Mouse (Mus musculus) kidney, postnatal 4 days (tissue): Measurements from ENCODE around the gene Polr2e.

ENCODE experiments used
- DNase-seq, 2 experiments: peaks; one replicate each; pipeline ENCODE4 v3.0.0; 2021; ENCODE audit warnings: mixed read lengths in 2 of 2

Gene Polr2e

DNA sequence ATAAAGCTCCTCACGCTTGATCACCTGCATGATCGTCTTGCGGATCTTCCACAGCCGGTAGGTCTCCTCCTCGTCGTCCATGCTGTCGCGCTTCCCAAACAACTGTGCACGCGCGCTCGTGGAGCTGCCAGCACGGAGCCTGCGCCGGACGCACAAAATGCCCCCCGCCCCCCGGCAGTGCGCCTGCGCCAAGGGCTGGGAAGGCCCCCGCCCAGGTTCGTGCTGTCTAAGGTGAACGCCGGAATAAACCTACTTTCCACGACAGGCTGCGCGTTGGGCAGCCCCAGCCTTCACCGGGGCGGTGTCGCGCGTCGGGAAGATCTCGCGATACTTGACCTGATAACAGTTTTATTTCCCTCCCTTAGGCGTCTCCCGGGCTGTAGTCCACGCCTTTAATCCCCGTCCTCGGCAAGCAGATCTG is at the start of gene Polr2e:
TSS of gene Polr2e (minus strand) at position 237 of the 421 bp plus-strand sequence.
- DNase-seq: peak; percentile 95 to 98

DNA sequence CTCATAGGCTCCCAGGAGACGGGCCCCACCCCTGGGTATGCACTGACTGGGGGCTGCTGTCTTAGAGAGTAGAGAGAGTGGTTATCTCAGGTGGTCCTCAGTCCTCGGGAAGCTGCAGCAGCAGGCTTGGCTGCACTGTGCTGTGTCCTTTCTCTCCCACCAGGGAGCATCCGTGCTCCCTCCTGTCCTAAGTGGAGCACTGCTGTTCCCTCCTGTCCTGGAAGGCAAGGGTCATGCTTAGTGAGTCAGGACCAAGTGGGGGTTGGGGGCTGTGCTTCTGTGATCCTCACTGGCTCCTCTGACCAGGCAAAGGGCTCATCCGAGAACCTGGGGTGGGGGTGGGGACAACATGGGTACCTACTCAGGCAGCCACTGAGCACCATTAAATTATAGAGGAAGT is 49.6 kb upstream of the Polr2e start:
- DNase-seq: peak; percentile 25 to 60

DNA sequence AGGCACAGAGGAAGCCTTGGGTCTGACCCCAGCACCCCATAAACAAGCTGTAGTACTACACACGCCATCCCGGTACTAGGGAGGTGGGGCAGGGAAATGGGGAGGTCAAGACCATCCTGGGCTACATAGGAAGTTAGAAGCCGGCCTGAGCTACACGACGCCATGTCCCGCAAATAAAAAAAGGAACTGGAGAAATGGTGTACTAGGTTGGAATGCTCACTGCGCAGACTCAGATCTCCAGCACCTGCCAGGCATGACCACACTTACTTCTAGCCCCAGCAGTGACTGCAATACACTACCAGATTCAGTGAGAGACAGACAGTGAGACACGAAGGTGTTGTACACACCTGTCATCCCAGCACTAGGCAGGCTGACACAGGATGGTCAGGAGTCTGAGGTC is 47.9 kb upstream of the Polr2e start:
- no peak for DNase-seq

DNA sequence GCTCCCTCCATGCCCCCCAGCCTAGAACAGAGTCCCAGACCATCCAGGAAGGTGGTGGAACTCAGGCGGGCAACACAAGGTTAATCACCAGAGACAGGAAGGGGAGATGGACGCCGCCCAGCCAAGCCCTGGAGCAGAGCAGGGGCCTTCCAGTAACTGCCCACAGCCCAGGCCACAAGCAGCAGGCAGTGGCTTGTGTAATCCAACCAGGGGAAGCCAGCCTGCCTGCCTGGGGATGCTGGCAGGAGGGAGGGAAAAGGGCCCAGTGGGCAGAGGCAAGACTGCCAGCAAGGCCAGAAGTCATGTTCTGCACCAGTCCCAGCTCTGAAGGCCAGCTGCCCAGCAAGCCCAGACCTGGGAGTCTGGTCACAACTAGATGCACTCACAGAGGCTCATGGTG is 47.3 kb upstream of the Polr2e start:
- peak; percentile 34 to 51 for DNase-seq

DNA sequence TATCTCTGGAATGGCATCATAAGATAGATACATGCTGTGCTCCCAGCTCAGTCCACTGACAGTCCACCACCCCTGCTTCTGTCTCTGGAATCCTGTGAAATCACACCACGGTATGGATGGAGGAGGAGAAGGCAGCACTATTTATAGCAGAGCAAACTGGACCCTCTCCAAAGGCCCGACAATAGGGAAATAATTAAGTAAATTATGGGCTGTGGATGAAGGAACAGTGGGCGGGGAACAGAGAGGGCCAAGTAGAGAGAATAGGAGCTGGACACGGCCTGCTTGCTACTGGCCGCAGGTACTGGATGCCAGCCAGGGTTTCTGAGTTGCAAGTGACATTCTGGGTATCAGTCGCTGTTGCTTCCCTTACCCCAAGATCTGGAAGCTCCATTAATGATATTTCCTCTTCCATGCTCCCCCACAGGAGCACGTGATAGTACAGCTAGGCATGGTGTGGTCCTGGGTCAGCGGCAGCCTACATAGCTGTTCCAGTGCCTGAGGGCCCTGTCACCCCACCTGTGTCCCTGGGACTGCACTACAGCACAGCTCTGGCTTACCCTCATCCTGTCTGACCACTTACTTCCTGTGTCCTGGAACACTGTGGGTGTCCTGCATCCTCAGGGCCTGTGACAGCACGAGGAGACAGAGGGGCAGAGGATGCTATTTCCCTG is 45.4 kb upstream of the Polr2e start:
- peak; percentile 68 to 76 for DNase-seq

DNA sequence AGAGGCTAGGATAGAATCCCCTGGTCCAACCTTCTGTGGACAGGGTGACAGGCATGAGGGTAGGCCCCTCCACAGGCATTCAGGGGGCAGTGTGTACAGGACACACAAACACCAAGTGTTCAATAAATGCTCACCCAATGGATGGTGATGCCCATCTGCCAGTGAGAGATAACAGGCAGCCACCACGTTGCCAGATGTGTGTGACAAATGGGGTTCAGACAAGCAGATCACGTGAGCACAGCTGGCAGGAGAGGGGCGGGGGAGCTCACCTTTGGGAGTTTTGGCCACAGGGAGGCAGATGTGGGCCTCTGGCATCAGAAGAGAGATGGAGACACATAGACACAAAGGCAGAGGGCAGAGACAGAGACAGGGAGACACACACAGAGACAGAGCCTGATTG is 41.5 kb upstream of the Polr2e start:
- no peak for DNase-seq

DNA sequence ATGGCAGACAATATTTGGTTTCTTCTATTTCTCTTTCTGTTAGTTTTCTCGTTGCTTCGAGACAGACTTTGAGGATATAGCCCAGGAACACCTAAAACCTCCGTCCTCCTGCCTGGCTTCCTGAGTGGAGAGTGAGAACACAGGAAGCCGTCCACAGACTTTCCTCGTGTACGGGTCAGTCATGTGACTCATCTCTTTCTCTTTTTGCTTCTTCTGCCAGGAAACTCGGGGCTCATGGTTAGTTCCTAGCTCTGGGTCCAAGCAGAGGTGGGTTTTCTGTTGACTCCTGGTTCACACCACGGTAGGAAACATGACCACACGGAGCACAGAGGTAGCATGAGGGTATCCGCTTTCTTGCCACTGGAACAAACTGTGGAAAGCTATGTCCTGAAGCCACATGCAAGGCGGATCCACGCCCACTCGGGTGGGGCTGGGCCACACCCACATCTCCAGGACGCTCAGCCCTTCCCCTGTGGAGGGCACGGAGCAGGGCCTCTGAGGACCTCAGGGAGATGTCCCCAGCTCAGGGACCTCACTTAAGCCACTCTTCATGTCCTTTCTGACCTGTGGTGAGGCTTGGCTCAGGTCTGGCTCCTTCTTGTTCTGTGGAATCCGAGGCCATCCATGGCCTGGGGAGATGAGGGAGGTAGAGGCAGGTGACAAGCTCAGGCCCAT is 40.9 kb upstream of the Polr2e start:
- no peak for DNase-seq

DNA sequence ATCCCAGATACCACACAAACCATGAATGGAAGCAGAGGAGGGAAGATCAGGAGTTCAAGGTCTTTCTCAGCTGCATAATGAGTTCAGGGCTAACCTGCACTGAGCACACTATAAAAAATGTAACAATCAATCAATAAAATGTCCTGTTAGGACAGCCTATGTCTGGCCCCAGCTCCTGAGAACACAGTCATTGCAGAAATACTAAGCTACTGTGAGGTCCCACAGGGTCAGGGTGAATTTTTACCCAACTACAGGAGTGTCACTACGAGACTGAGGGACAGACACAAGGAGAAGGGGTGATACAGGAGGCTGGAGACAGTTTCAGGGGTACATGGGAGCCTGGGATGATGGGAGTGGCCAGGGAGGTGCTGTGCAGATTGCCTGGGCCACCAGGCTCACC is 38.8 kb upstream of the Polr2e start:
- DNase-seq: no peak

DNA sequence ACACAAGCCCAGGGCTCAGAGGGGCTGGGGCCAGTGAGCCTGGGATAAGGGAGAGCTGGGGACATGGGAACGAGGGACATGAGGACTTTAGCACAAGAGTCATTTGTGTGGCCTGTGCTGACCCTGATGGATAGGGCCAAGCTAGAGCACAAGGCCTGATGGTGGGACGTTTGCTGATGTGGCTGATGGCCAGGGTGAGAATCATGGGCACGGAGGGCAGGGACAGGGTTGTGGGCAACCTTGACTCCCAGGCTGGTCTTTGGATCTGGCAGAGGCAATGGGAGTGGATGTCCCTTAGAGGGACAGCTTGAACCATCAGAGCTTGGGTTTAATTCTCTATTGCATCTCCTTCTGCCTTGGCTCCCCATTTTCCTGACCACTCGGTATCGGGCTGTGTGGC is 37.7 kb upstream of the Polr2e start:
- no peak for DNase-seq

DNA sequence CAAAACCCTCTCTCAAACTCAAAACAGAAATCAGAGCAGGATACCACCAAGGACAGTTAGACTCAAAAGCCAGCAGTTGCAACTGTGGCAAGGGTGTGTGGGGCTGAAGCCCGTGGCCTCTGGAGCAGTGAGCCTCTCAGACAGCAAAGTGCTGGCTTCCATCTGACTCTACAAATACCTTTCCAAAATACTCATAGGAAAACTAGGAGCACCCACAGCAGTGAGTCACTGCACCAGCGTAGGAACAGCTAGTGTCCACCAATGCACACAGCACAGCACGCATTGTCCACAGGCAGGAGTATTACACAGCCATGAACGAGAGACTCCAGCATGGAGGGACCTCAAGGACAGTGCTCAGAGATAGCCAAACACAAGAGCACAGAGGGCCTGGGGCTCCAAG is 36.8 kb upstream of the Polr2e start:
- no peak for DNase-seq

DNA sequence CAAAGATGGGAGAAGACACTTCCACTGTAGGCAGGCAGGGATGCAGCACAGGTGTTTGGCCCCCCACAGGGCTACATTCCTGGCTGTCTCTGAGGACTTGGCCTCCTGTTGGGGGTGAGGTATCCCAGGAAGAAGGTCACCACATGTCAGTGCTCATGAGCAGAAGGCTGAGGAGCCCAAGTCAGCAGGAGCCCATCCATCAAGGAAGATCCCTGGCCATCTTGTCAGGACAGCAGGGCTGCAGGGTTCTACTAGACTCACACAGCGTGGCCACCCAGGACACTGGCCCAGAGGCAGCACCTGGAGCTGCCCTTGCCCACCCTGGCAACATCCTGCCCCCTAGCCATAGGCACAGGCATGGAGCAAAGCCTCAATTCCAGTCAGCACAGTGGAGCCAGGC is 36.3 kb upstream of the Polr2e start:
- DNase-seq: no peak

DNA sequence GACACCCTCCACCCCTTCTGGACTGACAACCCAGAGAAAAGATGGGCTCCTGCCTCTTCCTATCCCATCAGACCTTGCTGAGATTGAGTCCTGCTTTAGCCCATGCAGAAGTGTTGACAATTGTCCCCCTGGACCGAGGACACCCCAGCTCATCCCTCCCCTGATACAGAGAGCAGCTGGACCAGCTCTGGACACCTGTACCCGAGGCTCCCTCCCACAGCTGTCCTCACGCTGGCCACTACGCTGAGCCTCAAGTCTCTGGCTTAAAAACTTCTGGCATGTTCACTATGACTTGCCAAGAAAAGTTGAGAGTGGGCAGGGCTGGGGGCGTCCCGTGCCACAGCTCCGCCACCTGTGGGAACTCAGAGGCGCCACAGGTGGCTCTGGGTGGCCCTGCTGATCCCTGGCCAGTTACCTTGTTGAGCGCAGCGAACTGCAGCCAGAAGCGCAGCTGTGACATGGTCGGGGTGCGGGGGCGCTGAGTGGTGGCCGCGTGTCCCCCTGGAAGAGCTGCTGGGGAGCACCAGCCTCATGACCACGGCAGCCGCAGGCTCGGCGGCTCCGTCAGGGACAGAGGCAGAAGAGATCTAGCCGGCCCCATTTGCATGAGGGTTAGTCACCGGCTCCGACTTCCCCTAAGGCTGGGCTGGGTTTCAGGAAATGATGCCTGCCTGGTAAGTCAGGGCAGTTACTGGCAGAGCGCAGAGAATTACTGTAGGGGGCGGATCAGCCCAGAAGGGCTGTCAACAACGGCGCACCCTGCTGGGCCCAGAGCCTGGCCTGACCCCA is 35.4 kb upstream of the Polr2e start:
- DNase-seq: peak; percentile 59 to 77

DNA sequence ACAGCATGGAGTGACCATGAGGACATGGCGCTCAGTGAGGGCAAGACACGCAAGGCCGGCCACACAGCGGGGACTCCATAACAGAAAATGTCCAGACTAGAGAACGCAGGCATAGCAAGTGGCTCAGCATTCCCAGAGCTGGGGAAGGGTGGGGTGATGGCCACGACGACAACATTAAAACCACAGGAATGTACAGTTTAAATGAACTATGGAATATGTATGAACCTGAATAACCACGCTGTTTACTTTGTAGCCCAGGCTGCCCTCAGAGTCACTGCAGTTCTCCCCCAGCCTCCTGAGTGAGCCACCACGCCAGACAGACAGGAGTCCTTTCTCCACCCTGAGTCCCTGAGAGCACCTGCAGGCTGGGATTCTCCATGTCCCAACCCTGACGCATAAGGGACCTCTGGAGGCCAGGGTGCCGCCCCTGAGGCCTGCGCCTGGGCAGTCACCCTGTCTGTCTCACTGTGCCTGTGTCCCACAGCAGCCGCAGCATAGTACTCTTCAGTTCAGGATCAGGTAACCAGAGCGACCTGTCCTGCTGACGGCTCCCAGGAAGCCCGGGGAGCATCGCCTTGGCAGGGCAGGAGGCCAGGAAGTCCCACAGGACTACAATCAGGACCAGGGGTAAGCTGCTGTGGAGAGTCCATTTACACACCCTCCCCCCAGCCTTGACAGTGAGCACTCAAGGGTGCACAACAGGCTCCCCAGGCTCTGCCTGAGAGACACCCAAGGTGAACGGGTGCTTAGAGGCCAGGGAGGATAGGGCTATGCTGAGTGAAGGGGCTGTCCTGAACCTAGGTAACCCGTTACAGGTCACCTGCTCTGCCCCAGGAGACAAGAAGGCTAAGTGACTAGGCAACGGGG is 33.3 kb upstream of the Polr2e start:
- DNase-seq: no peak

DNA sequence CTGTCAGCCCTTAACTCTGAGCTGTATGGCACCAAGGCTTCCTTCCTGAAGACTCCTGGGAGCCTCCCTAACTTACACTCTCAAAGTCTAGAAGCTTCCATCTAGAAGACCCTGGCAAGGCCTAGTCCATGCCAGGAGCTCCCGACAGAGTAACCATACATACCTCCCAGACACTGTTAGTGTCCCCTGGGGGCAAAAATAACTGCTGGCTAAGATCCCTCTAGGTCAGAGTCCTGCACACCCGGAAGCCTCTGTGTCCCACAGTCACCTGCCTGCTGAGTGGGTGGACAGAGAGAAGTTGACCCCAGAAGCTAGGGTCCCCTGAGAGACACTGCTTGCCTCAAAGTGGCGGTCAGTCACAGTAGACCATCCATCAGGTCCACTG is 31.9 kb upstream of the Polr2e start:
- DNase-seq: no peak

DNA sequence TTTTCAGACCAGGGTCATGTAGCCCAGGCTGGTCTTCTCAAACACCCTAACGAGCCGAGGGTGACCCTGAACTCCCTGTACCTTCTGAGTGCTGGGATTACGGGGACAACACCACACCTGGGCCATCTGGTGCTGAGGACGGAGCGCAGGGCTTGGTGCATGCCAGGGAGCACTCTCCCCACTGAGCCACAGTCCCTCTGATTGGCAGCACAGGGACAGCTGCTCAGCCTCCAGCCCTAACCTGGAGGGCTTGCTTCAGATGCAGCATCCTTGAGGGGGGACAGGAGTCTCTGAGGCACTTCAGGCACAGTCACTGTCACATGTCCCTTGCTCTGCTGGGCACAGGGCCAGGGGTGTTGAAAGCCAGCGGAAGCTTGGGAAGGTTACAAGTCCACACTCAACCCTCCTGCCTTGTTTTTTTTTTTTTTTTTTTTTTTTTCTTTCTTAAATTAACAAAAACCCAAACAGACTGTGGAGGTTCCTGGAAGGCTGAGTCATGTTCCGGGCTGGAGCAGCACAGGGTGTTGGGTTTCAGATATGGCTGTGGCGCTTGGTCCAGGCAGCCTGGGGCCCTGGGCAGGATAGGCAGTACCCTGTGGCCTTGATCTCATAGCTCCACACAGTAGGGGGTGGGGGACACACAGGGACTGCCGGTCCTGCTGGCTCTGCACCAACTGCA is 31.4 kb upstream of the Polr2e start:
- peak; percentile 83 to 90 for DNase-seq

DNA sequence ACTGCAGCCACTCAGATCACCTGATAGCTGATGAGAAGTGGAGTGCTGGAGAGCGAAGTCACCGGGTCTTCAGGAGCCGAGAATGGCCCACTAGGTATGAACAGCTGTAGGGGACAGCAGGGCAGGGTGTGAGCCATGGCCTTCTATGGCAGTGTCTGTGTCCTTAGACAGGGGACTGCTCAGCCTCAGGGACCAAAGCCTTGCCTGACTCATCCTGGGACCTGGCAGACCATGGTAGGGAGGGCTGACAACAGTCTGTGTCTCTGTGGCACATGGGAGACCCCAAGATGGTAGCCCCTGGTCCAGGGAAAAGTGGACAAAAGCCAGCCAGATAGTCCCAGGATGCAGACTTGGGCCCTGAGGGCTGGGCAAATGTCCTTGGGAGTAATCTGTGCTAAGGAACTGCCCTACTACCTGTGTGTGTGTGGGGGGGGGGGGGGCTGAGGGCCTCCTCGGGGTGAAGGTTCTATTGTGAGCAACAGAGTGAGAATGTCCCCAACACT is 30.4 kb upstream of the Polr2e start:
- no peak for DNase-seq

DNA sequence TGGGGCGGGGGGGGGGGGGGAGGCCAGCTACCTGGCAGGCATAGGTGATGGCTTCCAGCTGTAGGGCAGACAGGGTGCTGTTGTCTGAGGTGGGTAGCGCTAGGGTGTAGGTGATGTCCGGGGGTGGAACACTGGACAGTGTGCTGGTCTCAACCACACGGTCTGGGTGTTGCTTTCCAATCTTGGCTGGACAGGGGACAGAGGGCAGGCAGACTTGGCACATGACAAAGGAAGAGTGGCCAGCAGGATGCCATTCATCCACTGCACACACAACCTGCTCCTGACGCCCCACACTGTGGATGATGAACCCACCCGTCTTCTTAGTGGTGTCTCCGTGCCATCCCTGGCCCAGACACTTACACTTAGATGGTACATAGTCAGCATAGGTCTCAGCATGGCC is 29.7 kb upstream of the Polr2e start:
- DNase-seq: no peak

DNA sequence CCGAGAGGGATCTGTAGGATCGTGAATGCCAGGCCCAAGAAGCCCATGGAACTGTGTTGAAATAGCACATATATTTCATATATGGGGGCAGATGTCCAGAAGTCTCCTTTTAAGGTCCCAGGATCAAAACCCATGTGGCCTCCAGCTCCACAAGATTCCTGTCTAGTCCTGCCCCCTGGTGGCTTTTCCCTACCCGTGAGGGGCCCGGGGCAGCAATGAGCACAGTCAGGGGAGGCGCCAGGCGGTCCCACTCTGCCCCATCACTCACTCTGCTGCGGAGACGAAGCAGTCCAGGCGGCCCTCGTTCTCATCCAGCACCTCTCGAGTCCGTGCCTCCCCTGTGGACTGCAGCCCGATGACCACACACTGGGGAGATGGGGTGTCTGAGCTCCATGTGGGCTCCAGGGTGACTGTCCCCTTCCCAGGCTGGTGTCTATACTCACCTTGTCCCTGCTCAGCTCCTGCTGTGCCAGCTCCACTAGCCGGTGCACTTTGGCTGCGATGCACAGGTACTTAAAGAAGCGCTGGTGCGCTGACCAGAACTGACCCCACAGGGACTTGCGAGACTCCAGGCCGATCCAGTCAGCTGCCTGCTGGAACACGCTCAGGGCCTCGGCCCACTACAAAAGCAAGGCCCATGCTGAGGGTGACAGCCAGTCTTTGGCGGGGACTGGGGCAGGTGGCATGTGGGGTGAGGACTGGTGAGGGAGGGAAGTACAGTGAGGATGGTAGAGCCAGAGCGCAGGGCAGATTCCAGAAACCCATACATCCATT is 24.5 kb upstream of the Polr2e start:
- DNase-seq: peak in 1 of 2 experiments; percentile 51

DNA sequence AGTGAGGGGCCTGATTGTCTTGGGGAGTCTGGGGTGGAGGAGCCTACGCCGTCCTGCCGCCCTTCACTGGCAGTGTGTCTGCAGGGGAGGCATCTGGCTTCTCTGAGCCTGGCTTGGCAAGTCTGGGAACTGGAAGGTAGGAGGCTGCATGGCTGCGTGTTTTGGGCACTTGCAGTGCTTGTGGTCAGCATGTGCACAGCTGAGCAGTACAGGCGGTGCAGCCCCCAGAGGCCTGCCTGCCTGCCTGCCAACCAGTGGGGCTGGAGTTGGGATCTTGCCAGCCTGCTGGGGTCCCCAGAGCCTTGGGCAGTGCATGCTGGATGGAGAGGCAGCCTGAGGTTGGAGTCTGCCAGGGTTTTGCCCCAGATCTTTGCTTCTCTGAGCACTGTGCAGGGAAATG is 23.5 kb upstream of the Polr2e start:
- DNase-seq: no peak

DNA sequence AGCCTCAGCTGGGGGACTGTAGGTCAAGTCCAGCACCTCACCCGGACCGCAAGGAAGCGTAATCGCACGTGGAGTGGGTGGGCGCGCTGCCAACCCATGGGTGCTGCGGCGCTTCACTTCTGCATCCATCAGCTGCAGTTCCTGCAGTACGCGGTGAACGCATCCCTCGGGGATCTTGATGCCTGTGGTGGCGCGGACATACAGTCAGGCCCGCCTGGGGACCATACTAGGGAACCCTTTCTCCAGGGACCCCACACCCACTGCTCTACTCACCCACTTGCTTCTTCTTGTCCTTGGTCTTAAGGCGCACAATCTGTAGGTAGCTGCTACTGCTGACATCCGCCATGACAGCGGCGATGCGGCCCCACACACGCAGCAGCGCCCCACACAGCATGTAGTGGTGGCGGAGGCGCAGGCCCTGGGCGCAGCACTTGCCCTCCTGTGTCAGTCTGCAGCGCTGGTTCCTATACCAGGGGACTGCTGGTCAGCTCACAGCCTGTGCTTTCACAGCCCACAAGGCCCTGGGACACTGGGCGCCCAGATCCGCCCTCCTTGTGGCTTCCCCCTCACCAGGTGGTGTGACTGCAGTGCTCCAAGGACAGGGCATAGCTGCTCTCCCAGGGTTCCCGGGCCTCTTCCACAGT is 18.2 kb upstream of the Polr2e start:
- peak; percentile 34 to 39 for DNase-seq
